Mouse (Mus musculus): ENCODE measurements around the gene Sipa1l1. TPM values are rescaled to one million over a fixed set of nuclear protein-coding genes. Genes with fewer than 3 reads are reported as not detected.

The Sipa1l1 gene
- polyA plus RNA-seq, 1 experiment from 2014 or later = 48.5 TPM

DNA sequence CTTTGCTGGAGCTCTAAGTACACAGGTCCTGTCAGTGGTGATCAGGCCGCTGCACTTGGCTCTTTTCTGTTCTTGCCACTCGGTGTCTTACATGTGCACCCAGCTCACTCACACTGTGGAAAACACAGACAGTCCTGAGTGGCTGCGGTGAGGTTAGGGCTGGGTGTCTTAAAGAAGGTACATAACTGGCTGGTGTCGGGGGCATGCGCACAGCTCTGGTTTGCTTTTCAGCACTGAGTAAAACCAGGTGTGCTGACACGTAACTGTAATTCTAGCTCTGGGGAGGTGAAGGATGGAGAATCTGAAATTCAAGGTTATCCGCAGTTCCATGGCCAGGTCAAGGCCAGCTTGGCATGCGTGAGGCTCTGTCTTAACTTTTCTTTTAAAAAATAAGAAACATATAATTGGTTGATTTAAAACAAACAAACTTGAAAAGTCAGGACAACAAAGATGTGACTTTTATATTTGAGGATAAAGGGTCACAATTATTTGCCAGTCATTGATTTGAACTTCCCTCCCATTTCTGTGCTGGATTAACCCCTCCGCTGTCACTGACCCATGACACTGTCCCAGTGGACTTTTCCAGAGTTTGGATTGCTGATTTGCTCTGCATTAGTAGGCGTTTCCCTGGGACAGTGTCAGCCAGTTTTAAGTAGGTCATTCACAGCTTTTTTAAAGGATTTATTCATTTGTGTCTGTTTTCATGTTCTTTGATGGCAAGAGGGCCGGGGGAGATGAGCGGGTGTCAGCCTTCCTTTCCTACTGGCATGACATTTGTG lies 163.9 kb downstream of the Sipa1l1 start:
- H3K4me2 ChIP-seq (ENCODE audit: low read depth, low read length, severe bottlenecking) = no peak overlapping the region
- H3K27ac ChIP-seq (ENCODE audit: low read depth, low read length) = no peak overlapping the region
- no peaks in the 10 kb centered on the region for H3K36me3 ChIP-seq (ENCODE audit: control insufficient read depth, insufficient read depth, low read length)
- ATAC-seq (replicated peaks; ENCODE audit: low FRiP score) (no peak), DNase-seq (ENCODE audit: low spot score) (no peak)
- H3K27me3 ChIP-seq (ENCODE audit: control insufficient read depth, insufficient read depth, low read length) = no peaks in the 10 kb centered on the region
- H3K4me1 ChIP-seq (replicated peaks; ENCODE audit: control insufficient read depth, insufficient read depth, low read length) = peaks cover 12% of the 10 kb centered on the region; the same call in 1 of the 2 replicates
- 74% methylated on average over 12 of the region's 12 CpGs for WGBS
- no peaks in the 10 kb centered on the region for H3K9me3 ChIP-seq (ENCODE audit: control insufficient read depth, low read length)
- H3K9ac ChIP-seq (ENCODE audit: low read length) = no peak overlapping the region
- no peak overlapping the region for H3K4me3 ChIP-seq (ENCODE audit: low read depth, low read length)

- no peak overlapping the region for H3K27ac ChIP-seq (ENCODE audit: low read depth, low read length)
Measured at GRCm38 (mm10) chr12:82333999-82334398, 164.9 kb downstream of the Sipa1l1 start.

DNA sequence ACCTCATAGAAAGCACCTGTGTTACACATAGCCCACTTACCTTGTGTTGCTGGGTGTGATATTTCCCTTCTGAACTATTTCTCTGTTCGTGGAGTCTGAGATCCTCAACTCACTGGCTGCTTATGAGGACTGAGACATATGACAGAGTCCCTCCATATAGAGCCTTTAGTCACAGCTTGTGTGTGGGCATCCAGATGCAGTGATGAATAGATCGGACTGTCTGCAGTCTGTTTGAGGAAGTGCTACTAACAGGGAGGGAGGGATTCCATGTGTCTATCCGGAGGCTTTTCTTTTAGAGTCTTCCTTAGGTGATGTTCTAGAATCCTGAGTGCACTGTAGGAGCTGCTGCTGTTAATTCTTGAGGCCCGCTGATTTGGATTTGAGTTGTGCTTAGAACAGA lies 165.4 kb downstream of the Sipa1l1 start:
- no peaks in the 10 kb centered on the region for H3K27me3 ChIP-seq (ENCODE audit: control insufficient read depth, insufficient read depth, low read length)
- peaks cover 14% of the 10 kb centered on the region; the same call in 1 of the 2 replicates for H3K4me1 ChIP-seq (replicated peaks; ENCODE audit: control insufficient read depth, insufficient read depth, low read length)
- no peak overlapping the region for H3K4me2 ChIP-seq (ENCODE audit: low read depth, low read length, severe bottlenecking)
- H3K9ac ChIP-seq (ENCODE audit: low read length) = no peak overlapping the region
- H3K27ac ChIP-seq (ENCODE audit: low read depth, low read length) = peak overlapping the region; percentile 31; the same call in 1 of the 2 replicates
- H3K4me3 ChIP-seq (ENCODE audit: low read depth, low read length) = no peak overlapping the region
- H3K36me3 ChIP-seq (ENCODE audit: control insufficient read depth, insufficient read depth, low read length) = no peaks in the 10 kb centered on the region
- ATAC-seq (replicated peaks; ENCODE audit: low FRiP score) = no peak
- WGBS = 38% methylated on average over 4 of the region's 4 CpGs
- DNase-seq (ENCODE audit: low spot score) = no peak
- H3K9me3 ChIP-seq (ENCODE audit: control insufficient read depth, low read length) = no peaks in the 10 kb centered on the region

More at GRCm38 (mm10) chr12:82333999-82334398, 164.9 kb downstream of the Sipa1l1 start:
- no peak for ATAC-seq (replicated peaks; ENCODE audit: low FRiP score)
- Histone ChIP-seq H3K9ac (ENCODE audit: low read length) (no peak overlapping the region), H3K9me3 (ENCODE audit: control insufficient read depth, low read length) (no peaks in the 10 kb centered on the region), H3K27me3 (ENCODE audit: control insufficient read depth, insufficient read depth, low read length) (no peaks in the 10 kb centered on the region), H3K36me3 (ENCODE audit: control insufficient read depth, insufficient read depth, low read length) (no peaks in the 10 kb centered on the region), H3K4me2 (ENCODE audit: low read depth, low read length, severe bottlenecking) (no peak overlapping the region), H3K4me3 (ENCODE audit: low read depth, low read length) (no peak overlapping the region), H3K4me1 (replicated peaks; ENCODE audit: control insufficient read depth, insufficient read depth, low read length) (peaks cover 14% of the 10 kb centered on the region; the same call in 1 of the 2 replicates)
- DNase-seq (ENCODE audit: low spot score) = no peak
- 76% methylated on average over 5 of the region's 5 CpGs for WGBS

DNA sequence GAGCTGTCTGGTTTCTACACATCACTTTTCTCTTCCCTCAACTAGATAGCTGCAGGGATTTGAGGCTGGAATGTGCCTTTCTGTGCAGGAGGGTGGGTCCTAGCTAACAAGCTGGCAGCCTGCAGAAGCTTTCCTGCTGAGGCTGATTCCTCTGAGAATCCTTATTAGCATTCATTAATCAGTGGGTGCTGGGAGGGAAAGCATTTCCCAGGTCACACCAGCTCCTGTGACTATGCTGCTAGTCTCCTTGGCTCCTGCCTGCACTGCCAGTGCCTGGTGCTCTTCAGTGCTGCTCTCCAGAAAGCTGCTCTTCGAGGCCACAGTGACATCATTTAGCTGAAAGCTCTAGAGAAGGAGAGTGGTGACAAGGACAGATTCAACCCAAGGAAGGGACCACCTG lies 166.0 kb downstream of the Sipa1l1 start:
- DNase-seq (ENCODE audit: low spot score) (no peak), ATAC-seq (replicated peaks; ENCODE audit: low FRiP score) (no peak; the same call in 1 of the 2 replicates)
- Histone ChIP-seq H3K27ac (ENCODE audit: low read depth, low read length) (peak overlapping the region; percentile 31; the same call in 1 of the 2 replicates), H3K4me1 (replicated peaks; ENCODE audit: control insufficient read depth, insufficient read depth, low read length) (peaks cover 14% of the 10 kb centered on the region; the same call in 1 of the 2 replicates), H3K4me3 (ENCODE audit: low read depth, low read length) (no peak overlapping the region), H3K9me3 (ENCODE audit: control insufficient read depth, low read length) (no peaks in the 10 kb centered on the region), H3K4me2 (ENCODE audit: low read depth, low read length, severe bottlenecking) (no peak overlapping the region), H3K27me3 (ENCODE audit: control insufficient read depth, insufficient read depth, low read length) (no peaks in the 10 kb centered on the region), H3K9ac (ENCODE audit: low read length) (no peak overlapping the region; the same call in 1 of the 2 replicates), H3K36me3 (ENCODE audit: control insufficient read depth, insufficient read depth, low read length) (no peaks in the 10 kb centered on the region)
- WGBS = 0% methylated on average over 1 of the region's 1 CpGs

- no peak overlapping the region for H3K9ac ChIP-seq (ENCODE audit: low read length)
- H3K36me3 ChIP-seq (ENCODE audit: control insufficient read depth, insufficient read depth, low read length) = peaks cover 3% of the 10 kb centered on the region; the same call in 1 of the 2 replicates
- peaks cover 14% of the 10 kb centered on the region; the same call in 1 of the 2 replicates for H3K4me1 ChIP-seq (replicated peaks; ENCODE audit: control insufficient read depth, insufficient read depth, low read length)
- no peak overlapping the region for H3K4me3 ChIP-seq (ENCODE audit: low read depth, low read length)
- no peak overlapping the region for H3K27ac ChIP-seq (ENCODE audit: low read depth, low read length)
- no peak overlapping the region for H3K4me2 ChIP-seq (ENCODE audit: low read depth, low read length, severe bottlenecking)
- ATAC-seq (replicated peaks; ENCODE audit: low FRiP score) (no peak), DNase-seq (ENCODE audit: low spot score) (no peak)
- 84% methylated on average over 4 of the region's 4 CpGs for WGBS
- H3K9me3 ChIP-seq (ENCODE audit: control insufficient read depth, low read length) = no peaks in the 10 kb centered on the region
- H3K27me3 ChIP-seq (ENCODE audit: control insufficient read depth, insufficient read depth, low read length) = no peaks in the 10 kb centered on the region
Measured at GRCm38 (mm10) chr12:82338550-82338949, 169.4 kb downstream of the Sipa1l1 start.

GRCm38 (mm10) chr12:82339221-82339861 lies 170.2 kb downstream of the Sipa1l1 start:
- Histone ChIP-seq H3K9ac (ENCODE audit: low read length) (no peak overlapping the region; the same call in 1 of the 2 replicates), H3K4me1 (replicated peaks; ENCODE audit: control insufficient read depth, insufficient read depth, low read length) (peaks cover 11% of the 10 kb centered on the region; the same call in 1 of the 2 replicates), H3K4me2 (ENCODE audit: low read depth, low read length, severe bottlenecking) (peak overlapping the region; percentile 38; the same call in 1 of the 2 replicates), H3K27me3 (ENCODE audit: control insufficient read depth, insufficient read depth, low read length) (no peaks in the 10 kb centered on the region), H3K4me3 (ENCODE audit: low read depth, low read length) (no peak overlapping the region; the same call in 1 of the 2 replicates), H3K9me3 (ENCODE audit: control insufficient read depth, low read length) (no peaks in the 10 kb centered on the region), H3K36me3 (ENCODE audit: control insufficient read depth, insufficient read depth, low read length) (peaks cover 3% of the 10 kb centered on the region; the same call in 1 of the 2 replicates), H3K27ac (ENCODE audit: low read depth, low read length) (no peak overlapping the region)
- DNase-seq (ENCODE audit: low spot score) (no peak), ATAC-seq (replicated peaks; ENCODE audit: low FRiP score) (no peak)
- WGBS = 23% methylated on average over 18 of the region's 18 CpGs

GRCm38 (mm10) chr12:82340196-82340918 lies 171.2 kb downstream of the Sipa1l1 start:
- Histone ChIP-seq H3K9ac (ENCODE audit: low read length) (no peak overlapping the region), H3K27me3 (ENCODE audit: control insufficient read depth, insufficient read depth, low read length) (no peaks in the 10 kb centered on the region), H3K36me3 (ENCODE audit: control insufficient read depth, insufficient read depth, low read length) (peaks cover 3% of the 10 kb centered on the region; the same call in 1 of the 2 replicates), H3K4me1 (replicated peaks; ENCODE audit: control insufficient read depth, insufficient read depth, low read length) (peaks cover 2% of the 10 kb centered on the region; the same call in 1 of the 2 replicates), H3K27ac (ENCODE audit: low read depth, low read length) (no peak overlapping the region), H3K4me2 (ENCODE audit: low read depth, low read length, severe bottlenecking) (no peak overlapping the region), H3K4me3 (ENCODE audit: low read depth, low read length) (no peak overlapping the region), H3K9me3 (ENCODE audit: control insufficient read depth, low read length) (no peaks in the 10 kb centered on the region)
- ATAC-seq (replicated peaks; ENCODE audit: low FRiP score) (no peak), DNase-seq (ENCODE audit: low spot score) (no peak)
- WGBS = 81% methylated on average over 6 of the region's 6 CpGs

GRCm38 (mm10) chr12:82341181-82341580 lies 172.1 kb downstream of the Sipa1l1 start:
- H3K4me2 ChIP-seq (ENCODE audit: low read depth, low read length, severe bottlenecking) = no peak overlapping the region
- no peak for DNase-seq (ENCODE audit: low spot score)
- WGBS = 99% methylated on average over 8 of the region's 8 CpGs

More at GRCm38 (mm10) chr12:82341181-82341580, 172.1 kb downstream of the Sipa1l1 start:
- Histone ChIP-seq H3K36me3 (ENCODE audit: control insufficient read depth, insufficient read depth, low read length) (peaks cover 3% of the 10 kb centered on the region; the same call in 1 of the 2 replicates), H3K9ac (ENCODE audit: low read length) (no peak overlapping the region), H3K27ac (ENCODE audit: low read depth, low read length) (no peak overlapping the region), H3K27me3 (ENCODE audit: control insufficient read depth, insufficient read depth, low read length) (no peaks in the 10 kb centered on the region), H3K4me1 (replicated peaks; ENCODE audit: control insufficient read depth, insufficient read depth, low read length) (peaks cover 2% of the 10 kb centered on the region; the same call in 1 of the 2 replicates), H3K4me3 (ENCODE audit: low read depth, low read length) (no peak overlapping the region), H3K9me3 (ENCODE audit: control insufficient read depth, low read length) (no peaks in the 10 kb centered on the region)
- no peak for ATAC-seq (replicated peaks; ENCODE audit: low FRiP score)

Measured in forebrain, embryonic 11.5 days (tissue).